Mouse (Mus musculus) layer of hippocampus, adult 11-12 months (tissue): Measurements from ENCODE around the gene Gm21970.

Experiments used
- DNase-seq: peaks from one replicate; pipeline ENCODE4 v3.0.0; 2022; ENCODE audit warnings: low spot score

The Gm21970 gene

DNA sequence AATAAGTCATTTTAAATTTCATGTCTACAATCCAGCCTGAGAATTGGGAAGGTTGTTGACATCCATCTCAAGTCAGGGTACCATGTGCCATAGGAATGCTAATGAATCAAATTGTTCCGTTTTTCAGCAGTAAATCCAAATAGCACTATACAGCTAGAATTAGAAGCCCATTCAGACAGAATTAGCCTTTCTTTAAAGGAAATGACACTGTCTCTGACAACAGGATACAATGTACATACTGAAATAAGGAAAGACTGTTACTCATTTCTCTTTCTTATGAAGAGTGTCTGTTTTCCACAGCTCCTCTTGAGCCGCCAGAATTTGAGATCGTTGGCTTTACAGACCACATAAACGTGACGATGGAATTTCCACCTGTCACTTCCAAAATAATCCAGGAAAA is at the start of gene Gm21970:
Gene Gm21970 (plus strand): TSS at position 301 of the 400 bp plus-strand sequence.
- DNase-seq = no peak

GRCm38 (mm10) chr16:91346491-91346890 is 45.0 kb upstream of the Gm21970 start:
- no peak for DNase-seq

GRCm38 (mm10) chr16:91347491-91348263 is 43.8 kb upstream of the Gm21970 start:
- DNase-seq = no peak

GRCm38 (mm10) chr16:91348264-91348565 is 43.3 kb upstream of the Gm21970 start:
- no peak for DNase-seq

DNA sequence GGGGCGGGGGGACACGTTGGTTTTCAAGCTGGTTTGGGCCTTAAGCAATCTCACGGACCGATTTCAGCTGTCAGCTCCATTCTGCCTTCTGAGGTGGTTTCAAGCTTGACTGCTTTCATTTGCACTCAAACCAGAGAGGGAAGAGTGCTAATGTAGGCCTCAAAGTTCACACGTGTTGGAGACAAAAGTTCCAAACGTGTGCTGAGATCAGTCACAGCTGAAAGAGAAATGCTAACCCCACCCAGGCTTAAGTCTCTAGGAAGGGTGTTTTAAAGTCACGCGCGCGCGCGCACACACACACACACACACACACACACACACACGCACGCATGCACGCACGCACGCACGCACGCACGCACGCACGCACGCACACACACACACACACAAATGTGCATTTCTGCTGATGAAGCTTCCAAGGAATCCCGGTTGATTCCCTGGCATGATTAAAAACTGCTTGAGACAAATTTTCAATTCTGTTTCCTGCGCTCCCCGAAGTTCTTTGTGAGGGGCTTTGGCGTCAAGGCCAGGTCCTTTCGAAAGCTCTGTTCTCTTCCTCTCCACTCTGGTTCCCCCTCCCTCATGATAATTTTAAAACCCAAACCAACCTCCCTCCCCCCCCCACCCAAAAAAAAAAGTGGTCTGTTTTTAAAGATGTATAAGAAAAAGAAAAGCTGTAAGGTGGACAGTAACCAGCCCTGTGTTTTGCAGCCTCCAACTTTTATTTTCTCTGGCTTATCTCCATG is 42.8 kb upstream of the Gm21970 start:
- no peak for DNase-seq

GRCm38 (mm10) chr16:91352084-91352562 is 39.4 kb upstream of the Gm21970 start:
- DNase-seq = peak; percentile 84

DNA sequence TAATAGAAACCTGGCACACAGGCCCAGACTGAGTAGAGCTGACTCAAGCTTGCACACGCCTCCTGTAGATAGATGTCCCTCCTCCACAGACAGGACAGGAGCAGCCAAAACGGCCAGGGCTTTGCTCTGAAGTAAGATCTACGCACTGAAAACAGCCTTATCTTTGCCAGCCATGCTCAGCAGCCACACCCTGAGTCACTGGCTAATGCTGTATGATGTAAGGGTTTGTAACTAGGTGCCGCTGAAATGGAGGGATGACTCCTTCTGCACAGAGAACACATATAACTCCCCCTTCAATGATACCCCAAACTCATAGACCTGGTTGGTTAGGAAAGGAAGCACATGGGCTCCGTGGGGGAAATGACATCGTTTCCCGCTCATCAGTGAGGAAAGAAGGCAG is 38.8 kb upstream of the Gm21970 start:
- DNase-seq = no peak

DNA sequence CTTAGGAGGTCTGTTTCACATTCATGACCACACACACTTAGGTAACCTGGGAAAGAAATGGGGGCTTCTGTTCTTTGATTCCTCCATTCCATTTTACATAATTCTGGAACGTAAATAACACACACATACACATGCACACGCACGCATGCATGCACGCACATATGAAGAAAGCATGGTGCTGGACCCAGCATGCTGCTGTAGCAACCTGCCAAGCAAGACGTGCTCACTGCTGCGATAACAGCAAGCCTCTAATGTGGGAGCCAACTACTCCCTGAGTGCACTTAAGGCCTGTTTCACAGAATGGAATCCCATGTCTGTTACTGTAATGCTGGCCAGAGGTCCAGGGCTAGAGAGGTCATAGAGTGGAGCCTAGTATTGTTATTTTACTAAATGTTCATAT is 38.3 kb upstream of the Gm21970 start:
- DNase-seq = no peak

- no peak for DNase-seq
These were observed 37.9 kb upstream of the Gm21970 start for GRCm38 (mm10) chr16:91353638-91354037.

- DNase-seq = no peak
These were observed 36.9 kb upstream of the Gm21970 start for GRCm38 (mm10) chr16:91354599-91354998.

DNA sequence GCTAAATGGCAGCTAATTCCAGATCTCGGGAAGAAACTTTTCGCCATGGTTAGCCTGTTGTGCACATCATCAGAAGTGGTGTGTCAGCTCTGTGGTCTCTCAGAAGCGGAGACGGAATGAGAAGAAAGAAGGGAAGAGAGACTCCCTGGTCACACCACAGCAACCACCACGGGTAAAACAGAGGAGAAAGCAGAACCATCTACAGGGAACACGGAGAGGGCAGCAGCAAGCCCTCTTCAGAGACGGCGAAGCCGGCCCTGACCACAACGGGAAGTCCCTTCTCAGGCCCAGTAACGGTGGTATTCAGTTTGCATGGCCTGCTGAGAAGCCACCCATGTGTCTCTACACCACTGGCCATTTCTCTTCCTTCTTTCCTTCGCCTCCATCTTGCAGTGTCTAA is 36.4 kb upstream of the Gm21970 start:
- DNase-seq = peak; percentile 59

DNA sequence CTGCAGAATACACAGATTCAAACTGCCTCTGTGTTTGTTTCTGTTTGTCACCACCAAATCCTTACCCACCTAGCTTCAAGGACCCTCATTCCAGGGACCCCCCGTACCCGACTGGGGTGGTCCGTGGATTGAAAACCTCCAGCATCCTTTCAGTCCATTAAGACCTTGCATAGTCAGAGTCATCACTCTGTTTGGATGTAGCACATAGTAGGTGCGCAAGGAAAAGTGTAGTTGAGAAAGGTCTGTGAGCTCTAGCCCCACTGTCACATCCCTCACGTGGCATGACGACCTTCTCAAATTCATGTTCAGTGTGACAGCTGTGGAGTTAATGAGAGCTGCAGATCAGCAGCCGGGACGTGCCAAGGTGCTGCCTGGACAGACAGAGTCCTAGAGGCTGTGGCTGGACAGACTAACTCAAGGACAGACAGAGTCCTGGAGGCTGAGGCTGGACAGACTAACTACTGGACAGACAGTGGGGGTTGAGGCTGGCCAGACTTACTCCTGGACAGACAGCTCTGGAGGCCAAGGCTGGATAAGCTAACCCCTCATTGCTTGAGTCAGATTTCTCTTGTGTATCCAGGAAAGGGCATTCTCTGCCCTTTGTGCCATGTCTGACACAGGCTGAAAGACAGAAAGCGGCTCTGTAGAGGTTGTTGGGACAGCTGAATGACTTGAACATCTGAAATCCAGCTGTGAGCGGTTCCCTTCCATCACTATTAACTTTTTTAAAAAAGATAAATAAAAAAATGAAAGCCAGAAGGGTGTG is 34.6 kb upstream of the Gm21970 start:
- no peak for DNase-seq

DNA sequence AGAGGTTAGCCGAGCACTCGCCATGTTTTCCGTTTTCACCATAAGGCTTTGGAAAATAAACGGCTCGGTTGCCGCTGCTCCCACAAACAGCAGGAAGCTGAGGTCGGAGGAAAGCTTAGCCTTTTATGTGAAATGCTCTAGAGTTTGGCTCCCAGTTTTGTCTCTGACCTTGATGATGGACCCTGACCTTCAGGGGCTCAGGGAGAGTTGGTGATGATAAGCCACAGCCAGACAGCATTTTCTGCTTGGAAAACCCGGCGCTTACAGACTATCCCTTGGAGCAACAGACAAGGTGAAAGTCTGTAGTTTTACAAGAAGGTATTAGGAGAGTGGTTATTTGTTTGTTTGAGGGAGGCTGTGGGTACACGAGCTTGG is 34.0 kb upstream of the Gm21970 start:
- DNase-seq = no peak

DNA sequence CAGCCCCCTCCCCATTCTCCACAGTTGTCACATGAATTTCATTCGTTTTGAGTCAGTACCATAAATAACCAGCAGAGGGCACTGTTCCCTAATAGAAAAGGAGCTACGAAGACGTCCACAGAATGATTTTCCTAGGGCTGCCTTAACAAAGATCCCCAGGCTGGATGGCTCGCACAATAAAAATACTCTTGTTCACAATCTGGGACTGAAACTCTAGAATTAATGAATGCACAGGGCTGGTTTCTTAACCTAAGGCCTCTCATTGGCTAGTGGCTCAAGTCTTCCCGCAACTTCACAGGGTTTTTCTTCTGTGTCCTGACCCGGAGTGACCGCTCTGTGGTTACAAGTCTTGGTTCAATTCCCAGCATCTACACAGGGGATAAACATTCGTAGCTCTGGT is 33.0 kb upstream of the Gm21970 start:
- DNase-seq = peak; percentile 68

GRCm38 (mm10) chr16:91359531-91359930 is 32.0 kb upstream of the Gm21970 start:
- no peak for DNase-seq

DNA sequence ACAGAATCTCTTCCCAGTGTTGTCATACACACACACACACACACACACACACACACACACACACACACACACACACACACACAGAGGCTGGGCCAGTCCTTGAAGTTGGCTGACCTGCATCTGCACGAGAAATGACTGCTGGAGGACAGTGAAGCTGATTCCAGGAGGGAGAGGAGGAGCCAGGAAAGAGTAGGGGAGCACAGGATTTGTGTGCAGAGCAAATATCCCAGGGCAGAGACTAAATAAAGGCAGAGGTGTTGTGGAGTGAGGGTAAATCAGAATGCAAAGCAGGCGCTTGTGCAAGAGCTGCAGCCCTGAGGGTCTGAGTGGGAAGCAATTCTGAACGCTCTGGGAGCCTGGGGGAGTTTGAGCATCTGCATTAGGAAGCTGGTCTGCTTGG is 31.4 kb upstream of the Gm21970 start:
- no peak for DNase-seq

- no peak for DNase-seq
These were observed 29.5 kb upstream of the Gm21970 start for GRCm38 (mm10) chr16:91362006-91362405.

DNA sequence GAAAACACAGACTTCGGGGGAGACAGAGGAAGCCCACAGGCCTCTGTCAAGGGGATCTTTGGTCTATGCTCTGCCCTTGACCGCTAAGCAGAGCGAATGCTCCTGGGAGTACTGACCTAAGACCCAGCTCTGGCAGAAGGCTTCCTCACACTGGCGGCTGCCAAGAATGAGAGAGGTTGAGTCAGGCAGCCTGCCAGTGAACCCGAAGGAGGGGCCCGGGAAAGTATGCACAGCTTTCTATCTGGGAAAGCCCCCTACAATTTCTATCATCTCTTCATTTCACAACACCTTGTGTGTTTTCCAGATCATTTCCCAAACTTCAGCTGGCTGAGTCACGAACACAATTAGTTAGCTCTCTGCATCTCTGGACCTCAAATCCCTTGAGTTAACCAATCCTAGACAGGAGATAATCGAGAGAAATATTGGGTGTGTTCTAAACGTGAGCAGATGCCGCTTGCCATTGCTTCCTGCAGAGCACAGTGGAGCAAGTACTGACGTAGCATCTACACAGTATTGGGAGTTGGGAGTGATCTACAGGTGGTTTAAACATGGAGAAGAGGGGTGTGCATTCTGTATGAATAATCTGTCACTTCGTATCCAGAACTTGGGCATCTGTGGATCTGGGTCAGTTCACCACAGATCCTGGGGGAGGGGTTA is 28.8 kb upstream of the Gm21970 start:
- DNase-seq = no peak

DNA sequence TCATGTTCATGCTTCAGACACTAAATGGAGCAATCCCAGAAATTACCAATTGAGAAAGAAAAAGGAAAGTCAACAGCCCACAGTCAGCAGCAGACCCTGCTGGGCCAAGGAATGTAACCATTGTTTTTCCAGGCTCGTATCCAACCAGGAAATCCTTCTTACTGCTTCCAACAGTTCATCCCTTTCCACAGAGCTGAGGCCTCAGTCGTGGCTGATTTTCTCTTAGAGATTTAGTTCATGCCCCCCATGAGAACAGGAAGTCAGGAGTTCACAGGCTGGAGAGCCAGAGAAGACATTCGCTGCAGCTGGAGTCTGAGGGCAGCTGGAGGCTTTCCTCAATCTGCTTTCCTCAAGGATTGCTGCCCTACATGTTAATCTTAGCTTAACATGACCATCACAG is 28.0 kb upstream of the Gm21970 start:
- no peak for DNase-seq

GRCm38 (mm10) chr16:91366567-91366966 is 25.0 kb upstream of the Gm21970 start:
- no peak for DNase-seq

- no peak for DNase-seq
These were observed 24.5 kb upstream of the Gm21970 start for GRCm38 (mm10) chr16:91367066-91367465.
